Mouse (Mus musculus) cortical plate, adult 2 months (tissue): ENCODE data around the gene Sgpp1. TPM values are rescaled to one million over a fixed set of nuclear protein-coding genes. Genes with fewer than 3 reads are reported as not detected.
A peak's percentile ranks its signal among the peaks of the same experiment; 100 is the strongest.

Experiments
- H3K27ac ChIP-seq: fragments of 200-500 bp; 2 replicates; pipeline ENCODE4 v1.5.1; 2012; ENCODE audit warnings: low read length, control low read depth, inconsistent platforms; ENCODE audit not compliant: insufficient read depth
- H3K4me1 ChIP-seq: fragments of 200-500 bp; 2 replicates; pipeline ENCODE4 v1.6.1; 2011; ENCODE audit warnings: low read length; ENCODE audit not compliant: control insufficient read depth, insufficient read depth
- H3K4me3 ChIP-seq: fragments of 200-500 bp; 2 replicates; pipeline ENCODE4 v1.5.1; 2011; ENCODE audit warnings: mild to moderate bottlenecking, low read length, control low read depth; ENCODE audit not compliant: insufficient read depth
- CTCF ChIP-seq: fragments of 200-500 bp; IDR thresholded peaks from 2 replicates; pipeline ENCODE4 v1.5.1; 2011; ENCODE audit warnings: mild to moderate bottlenecking, control low read depth, low read length; ENCODE audit not compliant: insufficient read depth; ENCODE audit errors: extremely low read depth
- POLR2A ChIP-seq: fragments of 200-500 bp; IDR thresholded peaks from 2 replicates; pipeline ENCODE4 v1.6.1; 2011; ENCODE audit warnings: mild to moderate bottlenecking, low read length, control low read depth; ENCODE audit not compliant: insufficient read depth; ENCODE audit errors: extremely low read depth
- polyA plus RNA-seq: library from polyadenylated mRNA; depleted of rRNA; stranded (reverse); fragments of >200 nt; gene quantifications from 2 replicates; pipeline ENCODE4 v1.2.3, GENCODE M21; 2012

Gene Sgpp1
- polyA plus RNA-seq, 1 experiment: 28.1 TPM

GRCm38 (mm10) chr12:75733331-75734070 is 2.0 kb downstream of the Sgpp1 start:
- Histone ChIP-seq H3K4me1 (peaks cover 2% of the 10 kb centered on the region; the same call in 1 of the 2 replicates), H3K4me3 (peak overlapping the region; percentile 100), H3K27ac (no peak overlapping the region)
- no peak for TF ChIP-seq POLR2A
- no peak for TF ChIP-seq CTCF

- no peak overlapping the region for H3K27ac ChIP-seq
- peaks cover 2% of the 10 kb centered on the region for H3K4me1 ChIP-seq
- no peak overlapping the region for H3K4me3 ChIP-seq
- TF ChIP-seq CTCF (no peak), POLR2A (no peak)
Measured at GRCm38 (mm10) chr12:75731927-75732443, 3.5 kb downstream of the Sgpp1 start.

- Histone ChIP-seq H3K4me3 (no peak overlapping the region), H3K27ac (no peak overlapping the region), H3K4me1 (peaks cover 2% of the 10 kb centered on the region)
- no peak for TF ChIP-seq CTCF
- TF ChIP-seq POLR2A: no peak
Measured at GRCm38 (mm10) chr12:75731508-75731907, 4.0 kb downstream of the Sgpp1 start.

- H3K27ac ChIP-seq: no peak overlapping the region
Measured at GRCm38 (mm10) chr12:75730458-75730857, 5.1 kb downstream of the Sgpp1 start.

GRCm38 (mm10) chr12:75729876-75730275 is 5.7 kb downstream of the Sgpp1 start:
- Histone ChIP-seq H3K4me3 (no peak overlapping the region), H3K27ac (no peak overlapping the region), H3K4me1 (peaks cover 2% of the 10 kb centered on the region)
- TF ChIP-seq POLR2A (no peak), CTCF (no peak)

More at GRCm38 (mm10) chr12:75730458-75730857, 5.1 kb downstream of the Sgpp1 start:
- H3K4me1 ChIP-seq: peaks cover 2% of the 10 kb centered on the region
- no peak overlapping the region for H3K4me3 ChIP-seq
- TF ChIP-seq POLR2A (no peak), CTCF (no peak)

GRCm38 (mm10) chr12:75727333-75728125 is 8.0 kb downstream of the Sgpp1 start:
- no peak for TF ChIP-seq POLR2A
- TF ChIP-seq CTCF: no peak
- Histone ChIP-seq H3K27ac (no peak overlapping the region), H3K4me3 (no peak overlapping the region), H3K4me1 (peaks cover 2% of the 10 kb centered on the region)

- Histone ChIP-seq H3K4me3 (no peak overlapping the region), H3K27ac (no peak overlapping the region), H3K4me1 (no peaks in the 10 kb centered on the region; the same call in 1 of the 2 replicates)
- TF ChIP-seq POLR2A (no peak), CTCF (no peak)
Measured at GRCm38 (mm10) chr12:75726349-75726861, 9.1 kb downstream of the Sgpp1 start.

- Histone ChIP-seq H3K4me3 (no peak overlapping the region), H3K27ac (no peak overlapping the region), H3K4me1 (no peaks in the 10 kb centered on the region; the same call in 1 of the 2 replicates)
- TF ChIP-seq CTCF (no peak), POLR2A (no peak)
Measured at GRCm38 (mm10) chr12:75724621-75725324, 10.8 kb downstream of the Sgpp1 start.
